Mouse (Mus musculus) C2C12 (cell line): ENCODE results near the gene Uhrf1bp1.

Experiments used
- CTCF ChIP-seq: IDR thresholded peaks from one replicate; pipeline ENCODE4 v1.5.1; 2011; ENCODE audit not compliant: control insufficient read depth, insufficient read depth, insufficient read length
- MAX ChIP-seq: IDR thresholded peaks from one replicate; pipeline ENCODE4 v1.6.1; 2011; ENCODE audit warnings: mild to moderate bottlenecking, control low read depth
- MYOD1 ChIP-seq: IDR thresholded peaks from one replicate; pipeline ENCODE4 v1.6.1; 2011; ENCODE audit warnings: low read depth; ENCODE audit not compliant: control insufficient read depth, insufficient read length

- TF ChIP-seq CTCF, result no peak
- TF ChIP-seq MAX, result no peak
- no peak for TF ChIP-seq MYOD1
Measured at GRCm38 (mm10) chr17:27945546-27946216, 89.4 kb downstream of the Uhrf1bp1 start.
